Mouse (Mus musculus) WW6 (cell line): ENCODE data around the gene Caly.

Source experiments
- DNase-seq: peaks from one replicate; pipeline ENCODE4 v3.0.0-alpha.2; 2013; ENCODE audit warnings: low read depth, low spot score

Caly gene

GRCm38 (mm10) chr7:140037171-140037555 lies 45.2 kb downstream of the Caly start:
- no peak for DNase-seq

- peak; percentile 91 for DNase-seq
These were observed 45.8 kb downstream of the Caly start, which contains the start of the genes Zfp511 and Tubgcp2 for GRCm38 (mm10) chr7:140036281-140037170. Gene Zfp511, plus strand, starts transcription at chr7:140036391. Gene Tubgcp2, minus strand, starts transcription at chr7:140036669.

- DNase-seq = no peak
These were observed 46.9 kb downstream of the Caly start for GRCm38 (mm10) chr7:140035456-140035855.

GRCm38 (mm10) chr7:140033386-140033785 lies 49.0 kb downstream of the Caly start:
- no peak for DNase-seq

- DNase-seq = no peak
These were observed 50.0 kb downstream of the Caly start for GRCm38 (mm10) chr7:140032366-140032765.

GRCm38 (mm10) chr7:140031771-140032170 lies 50.6 kb downstream of the Caly start:
- DNase-seq = no peak
